In genomic region chr2:109241947-109242346, GRCm38 (mm10) we compare ENCODE assay signal across 22 mouse cellular contexts. TPM values are rescaled to one million over a fixed set of nuclear protein-coding genes. Genes with fewer than 3 reads are reported as not detected.
A peak's percentile ranks its signal among the peaks of the same experiment; 100 is the strongest.
DNase-seq lines count a peak whose midpoint lies in the region; ATAC-seq lines count a peak whose summit lies in the region.
"Had no signal": no experiment of that assay in that cellular context is flagged by ENCODE, and none has a peak within 500 bp of the region (broad histone marks: within the 10 kb centered on the region; RNA-seq: fewer than 3 reads in every experiment).

No protein-coding gene starts in this region.

- no peak overlapping the region for H3K9ac ChIP-seq in midbrain, embryonic 16.5 days (ENCODE audit: low read depth, low read length)
- H3K9ac ChIP-seq: forebrain, embryonic 15.5 days; heart, embryonic 15.5 days; liver, postnatal 0 days; midbrain, embryonic 12.5 days; neural tube, embryonic 15.5 days had no signal

- H3K4me3 ChIP-seq in midbrain, embryonic 16.5 days (ENCODE audit: low read depth, low read length), result no peak overlapping the region
- H3K4me3 ChIP-seq: embryonic facial prominence, embryonic 10.5 days; forebrain, embryonic 15.5 days; heart, adult 2 months; heart, embryonic 15.5 days; hindbrain, embryonic 10.5 days; limb, embryonic 10.5 days; midbrain, embryonic 12.5 days; neural tube, embryonic 15.5 days had no signal

- no peaks in the 10 kb centered on the region for H3K36me3 ChIP-seq in midbrain, embryonic 16.5 days (ENCODE audit: control insufficient read depth, insufficient read depth, low read length)
- H3K36me3 ChIP-seq: embryonic facial prominence, embryonic 10.5 days; forebrain, embryonic 15.5 days; G1E; heart, embryonic 15.5 days; hindbrain, embryonic 10.5 days; limb, embryonic 10.5 days; midbrain, embryonic 12.5 days; neural tube, embryonic 15.5 days had no signal

- no peaks in the 10 kb centered on the region for H3K9me3 ChIP-seq in midbrain, embryonic 16.5 days (replicated peaks; ENCODE audit: control insufficient read depth, low read length, poor library complexity, severe bottlenecking)
- H3K9me3 ChIP-seq: embryonic facial prominence, embryonic 10.5 days; forebrain, embryonic 15.5 days; G1E; heart, embryonic 15.5 days; hindbrain, embryonic 10.5 days; limb, embryonic 10.5 days; midbrain, embryonic 12.5 days; neural tube, embryonic 15.5 days had no signal

- ATAC-seq in midbrain, embryonic 16.5 days, result no peak
- ATAC-seq: forebrain, embryonic 15.5 days; liver, postnatal 0 days had no signal

- WGBS in midbrain, embryonic 16.5 days, result 67% methylated on average over 3 of the region's 3 CpGs

- no peak overlapping the region for H3K27ac ChIP-seq in midbrain, embryonic 16.5 days (ENCODE audit: low read length)
- H3K27ac ChIP-seq: embryonic facial prominence, embryonic 10.5 days; forebrain, embryonic 15.5 days; heart, adult 2 months; heart, embryonic 15.5 days; hindbrain, embryonic 10.5 days; limb, embryonic 10.5 days; midbrain, embryonic 12.5 days; neural tube, embryonic 15.5 days had no signal

- DNase-seq in retina, postnatal 1 day, result peak; percentile 72
- DNase-seq in retina, embryonic 14.5 days (ENCODE audit: low spot score), result no peak
- DNase-seq in Muller cell, postnatal 12 days (ENCODE audit: inconsistent ontology term), result peak; percentile 95
- peak; percentile 32 for DNase-seq in adrenal gland, postnatal 25 days
- no peak for DNase-seq in kidney, postnatal 10 days
- DNase-seq in testis, postnatal 10 days (ENCODE audit: low spot score), result no peak
- DNase-seq: cerebellum, adult 9-10 months; heart, adult 2 months; kidney, adult 2 months; kidney, postnatal 4 days; liver, postnatal 0 days; lung, postnatal 10 days; thymus, postnatal 14 days had no signal

- H3K4me1 ChIP-seq in midbrain, embryonic 16.5 days (ENCODE audit: control insufficient read depth, insufficient read depth, low read length), result no peaks in the 10 kb centered on the region
- H3K4me1 ChIP-seq: embryonic facial prominence, embryonic 10.5 days; forebrain, embryonic 15.5 days; heart, embryonic 15.5 days; hindbrain, embryonic 10.5 days; limb, embryonic 10.5 days; midbrain, embryonic 12.5 days; neural tube, embryonic 15.5 days had no signal

- no peaks in the 10 kb centered on the region for H3K27me3 ChIP-seq in midbrain, embryonic 16.5 days (ENCODE audit: control insufficient read depth, insufficient read depth, low read depth, low read length)
- H3K27me3 ChIP-seq: forebrain, embryonic 15.5 days; heart, embryonic 15.5 days; midbrain, embryonic 12.5 days; neural tube, embryonic 15.5 days had no signal

- no peak overlapping the region for H3K4me2 ChIP-seq in midbrain, embryonic 16.5 days (ENCODE audit: low read length)
- H3K4me2 ChIP-seq: forebrain, embryonic 15.5 days; heart, embryonic 15.5 days; midbrain, embryonic 12.5 days; neural tube, embryonic 15.5 days had no signal

RNA-seq across cellular contexts. Expression of gene Kif18a, which starts 38.6 kb away (rescaled TPM):
- 1.9 and 3.8 TPM in 2 replicates for total RNA-seq in adrenal gland, postnatal 25 days (2021)
- 3.1 and 3.7 TPM in 2 replicates for polyA plus RNA-seq in midbrain, embryonic 16.5 days (2015; fragmentation: Nextera tagmentation; extraction: Ambion mirVana)

RNA-seq across cellular contexts. Expression of gene Mettl15, which starts 38.6 kb away (rescaled TPM):
- 9.5 and 10.4 TPM in 2 replicates for total RNA-seq in adrenal gland, postnatal 25 days (2021)
- polyA plus RNA-seq in midbrain, embryonic 16.5 days (2015; fragmentation: Nextera tagmentation; extraction: Ambion mirVana), result 8.8 and 10.6 TPM in 2 replicates

Comparison
In these comparisons a context has a peak if more than half of its experiments do, and no peak if none do; other contexts are left out.
1. DNase-seq: peak in retina, postnatal 1 day (single experiment), Muller cell, postnatal 12 days (single experiment) and adrenal gland, postnatal 25 days (single experiment); none in retina, embryonic 14.5 days (single experiment), kidney, postnatal 10 days (single experiment) and testis, postnatal 10 days (single experiment).